Mouse (Mus musculus): ENCODE results near the gene Ugt1a7c.

GRCm38 (mm10) chr1:88195687-88196086, 100.8 kb downstream of the Ugt1a7c start:
- TF ChIP-seq CTCF (IDR thresholded peaks at IDR 0.05; ENCODE audit: control insufficient read depth, insufficient read depth, low read length) (no peak), POLR2A (IDR thresholded peaks at IDR 0.05; ENCODE audit: borderline replicate concordance, control insufficient read depth, low read depth, low read length) (no peak)
